Mouse (Mus musculus) ES-Bruce4 (cell line): ENCODE data around the gene Gpatch2.

Experiments
- CTCF ChIP-seq: IDR thresholded peaks from one replicate; pipeline ENCODE4 v1.8.1; 2011; ENCODE audit warnings: low read depth, low read length
- EP300 ChIP-seq: IDR thresholded peaks from 2 replicates; pipeline ENCODE4 v1.6.1; 2011; ENCODE audit warnings: low read depth, low read length; ENCODE audit not compliant: insufficient read depth

- TF ChIP-seq CTCF (no peak), EP300 (no peak)
Observed at GRCm38 (mm10) chr1:187215181-187216116, at the start of gene Gpatch2, which contains the start of gene Spata17.
